Mouse (Mus musculus): Measurements from ENCODE around the gene Man2a2.
A peak's percentile ranks its signal among the peaks of the same experiment; 100 is the strongest.

The Man2a2 gene

GRCm38 (mm10) chr7:80371041-80371751 lies at the start of gene Man2a2:
Gene Man2a2 (minus strand): TSS chr7:80371375.
- DNase-seq, result peak; percentile 97

GRCm38 (mm10) chr7:80420586-80420985 lies 49.4 kb upstream of the Man2a2 start:
- DNase-seq, result no peak

GRCm38 (mm10) chr7:80419278-80419677 lies 48.1 kb upstream of the Man2a2 start:
- no peak for DNase-seq

- no peak for DNase-seq
These were observed 46.9 kb upstream of the Man2a2 start for GRCm38 (mm10) chr7:80418036-80418435.

- no peak for DNase-seq
These were observed 46.4 kb upstream of the Man2a2 start for GRCm38 (mm10) chr7:80417601-80418000.

- peak; percentile 35 for DNase-seq
These were observed 45.8 kb upstream of the Man2a2 start for GRCm38 (mm10) chr7:80416969-80417368.

- peak; percentile 44 for DNase-seq
These were observed 43.2 kb upstream of the Man2a2 start for GRCm38 (mm10) chr7:80414303-80414855.

GRCm38 (mm10) chr7:80413512-80414302 lies 42.5 kb upstream of the Man2a2 start:
- peak; percentile 53 for DNase-seq

- no peak for DNase-seq
These were observed 41.6 kb upstream of the Man2a2 start for GRCm38 (mm10) chr7:80412781-80413180.

- no peak for DNase-seq
These were observed 41.1 kb upstream of the Man2a2 start for GRCm38 (mm10) chr7:80412279-80412678.

GRCm38 (mm10) chr7:80410380-80410779 lies 39.2 kb upstream of the Man2a2 start:
- DNase-seq, result no peak

GRCm38 (mm10) chr7:80407712-80408111 lies 36.5 kb upstream of the Man2a2 start:
- DNase-seq, result peak; percentile 7

- no peak for DNase-seq
These were observed 35.0 kb upstream of the Man2a2 start for GRCm38 (mm10) chr7:80406186-80406585.

- no peak for DNase-seq
These were observed 34.1 kb upstream of the Man2a2 start, which contains the start of gene Furin for GRCm38 (mm10) chr7:80405188-80405695. Gene Furin (minus strand): TSS chr7:80405436.

GRCm38 (mm10) chr7:80404101-80404894 lies 33.1 kb upstream of the Man2a2 start:
- no peak for DNase-seq

- DNase-seq, result no peak
These were observed 32.4 kb upstream of the Man2a2 start for GRCm38 (mm10) chr7:80403551-80403950.

GRCm38 (mm10) chr7:80402651-80403321 lies 31.6 kb upstream of the Man2a2 start:
- DNase-seq, result peak; percentile 81

GRCm38 (mm10) chr7:80401860-80402641 lies 30.9 kb upstream of the Man2a2 start:
- peak; percentile 67 for DNase-seq

GRCm38 (mm10) chr7:80401041-80401859 lies 30.1 kb upstream of the Man2a2 start:
- no peak for DNase-seq

- no peak for DNase-seq
These were observed 29.4 kb upstream of the Man2a2 start for GRCm38 (mm10) chr7:80400571-80400970.
